Mouse (Mus musculus) adrenal gland, adult 10 weeks (tissue): Measurements from ENCODE around the gene P2ry14. TPM values are rescaled to one million over a fixed set of nuclear protein-coding genes. Genes with fewer than 3 reads are reported as not detected.

Experiments
- polyA plus RNA-seq: library from polyadenylated mRNA; stranded (reverse); fragments of 350-450 nt; fragmentation: Illumina TruSeq; extraction: RNeasy Lipid Tissue Mini Kit (QIAGEN cat#74804); gene quantifications from one replicate; pipeline ENCODE4 v1.2.3, GENCODE M21; 2014; ENCODE audit warnings: low read depth, low replicate concordance

The P2ry14 gene
- 28.9 TPM for polyA plus RNA-seq

DNA sequence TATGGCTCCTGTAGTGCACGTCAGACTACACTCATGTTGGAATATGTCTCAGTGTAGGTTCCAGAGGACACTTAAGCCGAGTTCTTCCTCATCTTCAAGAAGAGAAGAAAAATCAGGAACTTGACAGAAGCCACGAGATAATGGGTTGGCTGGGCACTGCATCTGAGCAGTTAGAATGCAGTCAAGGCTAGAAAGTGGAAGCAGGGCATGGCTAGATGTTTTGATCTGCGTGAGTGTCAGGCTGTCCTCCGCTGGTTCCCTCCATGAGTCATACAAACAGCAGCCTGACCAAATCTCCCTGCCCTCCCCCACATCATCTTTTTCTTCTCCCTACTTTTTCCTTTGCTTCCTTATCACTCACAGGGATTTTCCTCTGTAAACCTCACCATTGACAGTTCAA is at the start of gene P2ry14:
Gene P2ry14, minus strand, starts transcription at position 195 of the 400 bp plus-strand sequence.

DNA sequence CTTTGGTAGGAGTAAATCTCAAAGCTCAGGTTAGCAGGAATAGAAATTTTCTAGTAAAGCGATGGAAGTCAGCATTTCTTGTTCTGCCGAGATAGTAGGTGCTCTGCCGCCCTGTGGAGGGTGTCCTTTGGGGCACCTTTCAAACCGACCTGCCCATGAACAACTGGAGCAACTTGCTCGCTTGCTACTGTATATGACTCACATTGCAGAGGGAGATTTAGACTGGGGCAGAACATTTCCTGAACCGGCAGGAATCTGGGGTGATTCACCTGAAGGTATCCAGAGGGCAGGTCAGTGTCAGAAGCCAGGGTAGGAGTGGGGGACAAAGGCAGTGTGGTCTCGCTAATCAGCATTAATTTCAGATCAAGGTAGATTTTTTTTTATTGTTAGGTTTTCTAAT is 41.5 kb upstream of the P2ry14 start, which contains the start of gene Gpr87:
Gene Gpr87, minus strand, starts transcription at position 167 of the 400 bp plus-strand sequence.

DNA sequence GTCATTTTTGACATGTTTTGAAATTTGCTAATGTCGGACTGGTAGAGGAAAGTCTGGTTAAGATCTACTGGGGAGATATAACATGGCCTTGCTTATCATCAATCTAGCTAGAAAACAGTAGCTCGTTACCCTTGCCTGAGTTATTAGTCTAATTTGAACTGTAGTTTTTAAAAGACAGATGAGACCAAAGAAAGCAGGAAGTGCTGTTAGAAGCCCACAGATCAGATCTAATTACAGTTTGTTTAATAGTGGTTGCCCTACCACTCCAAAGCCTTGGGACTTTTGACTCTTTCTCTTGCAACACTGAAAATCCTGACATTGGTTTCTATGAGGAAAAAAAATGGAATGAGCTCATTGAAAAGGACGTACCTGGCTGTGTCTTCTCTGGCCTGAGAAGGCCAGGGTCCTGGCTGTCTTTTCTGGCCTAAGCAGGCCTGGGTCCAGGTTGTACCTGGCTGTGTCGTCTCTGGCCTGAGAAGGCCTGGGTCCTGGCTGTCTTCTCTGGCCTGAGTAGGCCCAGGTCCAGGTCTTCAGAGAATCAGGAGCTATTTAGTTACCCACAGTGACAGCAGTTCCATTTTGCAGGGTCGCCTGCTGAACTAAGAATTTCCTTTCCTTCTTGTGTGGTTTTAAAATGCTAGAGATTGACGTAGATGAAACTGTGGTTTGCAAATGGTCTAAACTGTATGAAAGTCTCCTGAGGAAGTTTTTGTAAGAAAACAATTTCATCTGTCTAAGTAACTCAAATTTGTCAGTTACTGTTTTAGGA is 52.0 kb downstream of the P2ry14 start, which contains the start of gene Gpr171:
Gene Gpr171, minus strand, starts transcription at position 604 of the 769 bp plus-strand sequence.

Other genes with a start within 250 kb of the P2ry14 start
- 8.0 TPM for gene Med12l, start 147.8 kb downstream of the P2ry14 start, polyA plus RNA-seq
- 1.1 TPM for gene Gpr171, start 51.8 kb downstream of the P2ry14 start, polyA plus RNA-seq
- not detected for gene Gpr87, start 41.5 kb upstream of the P2ry14 start, polyA plus RNA-seq
- 3.3 TPM for gene P2ry13, start 57.3 kb upstream of the P2ry14 start, polyA plus RNA-seq
- gene P2ry12, start 109.3 kb upstream of the P2ry14 start, polyA plus RNA-seq, result 7.3 TPM
- gene Igsf10, start 190.8 kb upstream of the P2ry14 start, polyA plus RNA-seq, result 2.0 TPM